Mouse (Mus musculus) T-helper 1 cell (primary cell): ENCODE results near the gene AB124611.
"Not testable (repeated sequence)": the region's sequence is repeated elsewhere in the genome, so short reads cannot be mapped to it uniquely, and the experiment has no call there.

Source experiments
- in situ Hi-C: fragments of 300-600 bp; cut with MboI, MseI; formaldehyde crosslinking; loops from one replicate; pipeline ENCODE4 v1.15.1; 2025; ENCODE audit warnings: high pct_unique_total_duplicates

Gene AB124611

GRCm38 (mm10) chr9:21525937-21526633, at the start of gene AB124611:
AB124611 (plus strand) TSS chr9:21526176.
- in situ Hi-C loops, result no loop called here

GRCm38 (mm10) chr9:21477707-21478106, 48.3 kb upstream of the AB124611 start:
- in situ Hi-C loops, result no loop called here

- in situ Hi-C loops, result no loop called here
These were observed 41.9 kb upstream of the AB124611 start for GRCm38 (mm10) chr9:21484065-21484464.

GRCm38 (mm10) chr9:21488246-21488645, 37.7 kb upstream of the AB124611 start:
- in situ Hi-C loops, result not testable (repeated sequence)

- in situ Hi-C loops, result no loop called here
These were observed 35.3 kb upstream of the AB124611 start for GRCm38 (mm10) chr9:21490696-21491095.

GRCm38 (mm10) chr9:21493907-21494306, 32.1 kb upstream of the AB124611 start:
- in situ Hi-C loops, result no loop called here

GRCm38 (mm10) chr9:21494726-21495125, 31.2 kb upstream of the AB124611 start:
- in situ Hi-C loops, result no loop called here

- in situ Hi-C loops, result no loop called here
These were observed 29.5 kb upstream of the AB124611 start for GRCm38 (mm10) chr9:21496308-21497049.

GRCm38 (mm10) chr9:21497050-21497542, 28.9 kb upstream of the AB124611 start:
- in situ Hi-C loops, result no loop called here

GRCm38 (mm10) chr9:21497664-21498063, 28.3 kb upstream of the AB124611 start:
- in situ Hi-C loops, result no loop called here

GRCm38 (mm10) chr9:21498284-21498902, 27.6 kb upstream of the AB124611 start:
- in situ Hi-C loops, result no loop called here

- in situ Hi-C loops, result no loop called here
These were observed 22.6 kb upstream of the AB124611 start for GRCm38 (mm10) chr9:21503352-21503751.

- in situ Hi-C loops, result no loop called here
These were observed 20.2 kb upstream of the AB124611 start for GRCm38 (mm10) chr9:21505767-21506166.

GRCm38 (mm10) chr9:21507753-21508430, 18.1 kb upstream of the AB124611 start:
- in situ Hi-C loops, result no loop called here

GRCm38 (mm10) chr9:21508871-21509404, 17.0 kb upstream of the AB124611 start:
- in situ Hi-C loops, result no loop called here

- in situ Hi-C loops, result no loop called here
These were observed 15.9 kb upstream of the AB124611 start, which contains the start of gene Tmed1 for GRCm38 (mm10) chr9:21509772-21510688. Tmed1 (minus strand) TSS chr9:21510252.

- in situ Hi-C loops, result no loop called here
These were observed 15.3 kb upstream of the AB124611 start for GRCm38 (mm10) chr9:21510689-21511015.

GRCm38 (mm10) chr9:21511052-21511451, 14.9 kb upstream of the AB124611 start:
- in situ Hi-C loops, result no loop called here

- in situ Hi-C loops, result no loop called here
These were observed 12.5 kb upstream of the AB124611 start for GRCm38 (mm10) chr9:21513466-21513865.

- in situ Hi-C loops, result no loop called here
These were observed 8.0 kb upstream of the AB124611 start for GRCm38 (mm10) chr9:21517947-21518495.
